Mouse (Mus musculus): Measurements from ENCODE around the gene Sdha. TPM values are rescaled to one million over a fixed set of nuclear protein-coding genes. Genes with fewer than 3 reads are reported as not detected.

Gene Sdha
- total and polyA plus RNA-seq, 3 experiments, result 58.9 to 260 (median 132) TPM

GRCm38 (mm10) chr13:74314616-74315015 lies 35.5 kb downstream of the Sdha start:
- no peak for ATAC-seq (ENCODE audit: extremely low read depth, insufficient number of reproducible peaks, low FRiP score, poor library complexity, severe bottlenecking)
- Histone ChIP-seq H3K27me3 (ENCODE audit: insufficient read depth, low read length) (no peaks in the 10 kb centered on the region), H3K4me3 (ENCODE audit: low read depth, low read length) (no peak overlapping the region), H3K36me3 (replicated peaks) (peaks cover 53% of the 10 kb centered on the region), H3K9me3 (replicated peaks) (no peaks in the 10 kb centered on the region), H3K4me1 (ENCODE audit: insufficient read depth, low read depth, low read length) (peaks cover 13% of the 10 kb centered on the region)
- DNase-seq (ENCODE audit: low spot score), result no peak
- TF ChIP-seq TAL1 (conservative IDR thresholded peaks at IDR 0.05; ENCODE audit: low read depth, low read length) (no peak), CTCF (IDR thresholded peaks at IDR 0.05; ENCODE audit: low read depth, low read length) (no peak), GATA1 (IDR thresholded peaks at IDR 0.05; ENCODE audit: borderline replicate concordance, low read length) (no peak), GATA2 (IDR thresholded peaks at IDR 0.05; ENCODE audit: borderline replicate concordance, low read depth, low read length) (no peak), POLR2AphosphoS5 (IDR thresholded peaks at IDR 0.05; ENCODE audit: insufficient replicate concordance, low read depth, low read length) (no peak)

GRCm38 (mm10) chr13:74305780-74306179 lies 44.3 kb downstream of the Sdha start:
- TF ChIP-seq GATA2 (IDR thresholded peaks at IDR 0.05; ENCODE audit: borderline replicate concordance, low read depth, low read length), result no peak
- no peak for TF ChIP-seq TAL1 (conservative IDR thresholded peaks at IDR 0.05; ENCODE audit: low read depth, low read length)
- TF ChIP-seq GATA1 (IDR thresholded peaks at IDR 0.05; ENCODE audit: borderline replicate concordance, low read length), result no peak
- TF ChIP-seq POLR2AphosphoS5 (IDR thresholded peaks at IDR 0.05; ENCODE audit: insufficient replicate concordance, low read depth, low read length), result no peak
- no peak for TF ChIP-seq CTCF (IDR thresholded peaks at IDR 0.05; ENCODE audit: low read depth, low read length)
- Histone ChIP-seq H3K4me3 (ENCODE audit: low read depth, low read length) (no peak overlapping the region), H3K9me3 (replicated peaks) (no peaks in the 10 kb centered on the region), H3K36me3 (replicated peaks) (peaks cover 94% of the 10 kb centered on the region), H3K27me3 (ENCODE audit: insufficient read depth, low read length) (no peaks in the 10 kb centered on the region), H3K4me1 (ENCODE audit: insufficient read depth, low read depth, low read length) (no peaks in the 10 kb centered on the region)
- no peak for DNase-seq (ENCODE audit: low spot score)
- no peak for ATAC-seq (ENCODE audit: extremely low read depth, insufficient number of reproducible peaks, low FRiP score, poor library complexity, severe bottlenecking)

DNA sequence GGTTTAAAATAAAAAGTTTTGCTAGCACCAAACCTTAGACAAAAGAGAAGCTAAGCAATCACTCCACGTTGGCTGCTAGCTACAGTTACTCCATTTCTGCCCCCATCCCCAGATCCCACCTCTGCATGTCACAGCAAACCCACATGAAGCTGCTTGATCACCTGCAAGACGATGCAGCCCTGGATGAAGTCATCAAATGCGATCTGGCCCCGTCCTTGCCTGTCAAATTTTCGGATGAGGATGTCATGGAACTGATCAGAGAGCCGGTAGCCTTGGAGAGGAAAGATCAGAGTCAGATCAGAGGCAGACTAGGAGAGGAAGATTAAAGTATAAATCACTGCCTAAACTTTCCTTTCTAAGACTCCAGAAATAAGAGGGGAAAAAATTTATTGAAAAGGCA lies 44.7 kb downstream of the Sdha start:
- Histone ChIP-seq H3K36me3 (replicated peaks) (peaks cover 90% of the 10 kb centered on the region), H3K27me3 (ENCODE audit: insufficient read depth, low read length) (no peaks in the 10 kb centered on the region), H3K4me3 (ENCODE audit: low read depth, low read length) (no peak overlapping the region), H3K4me1 (ENCODE audit: insufficient read depth, low read depth, low read length) (no peaks in the 10 kb centered on the region), H3K9me3 (replicated peaks) (no peaks in the 10 kb centered on the region)
- DNase-seq (ENCODE audit: low spot score) (no peak), ATAC-seq (ENCODE audit: extremely low read depth, insufficient number of reproducible peaks, low FRiP score, poor library complexity, severe bottlenecking) (no peak)
- TF ChIP-seq POLR2AphosphoS5 (IDR thresholded peaks at IDR 0.05; ENCODE audit: insufficient replicate concordance, low read depth, low read length) (no peak), GATA1 (IDR thresholded peaks at IDR 0.05; ENCODE audit: borderline replicate concordance, low read length) (no peak), GATA2 (IDR thresholded peaks at IDR 0.05; ENCODE audit: borderline replicate concordance, low read depth, low read length) (no peak), CTCF (IDR thresholded peaks at IDR 0.05; ENCODE audit: low read depth, low read length) (no peak), TAL1 (conservative IDR thresholded peaks at IDR 0.05; ENCODE audit: low read depth, low read length) (no peak)

- H3K27me3 ChIP-seq (ENCODE audit: insufficient read depth, low read length), result no peaks in the 10 kb centered on the region
- TF ChIP-seq POLR2AphosphoS5 (IDR thresholded peaks at IDR 0.05; ENCODE audit: insufficient replicate concordance, low read depth, low read length), result no peak
- TF ChIP-seq TAL1 (conservative IDR thresholded peaks at IDR 0.05; ENCODE audit: low read depth, low read length), result no peak
- no peak for TF ChIP-seq GATA1 (IDR thresholded peaks at IDR 0.05; ENCODE audit: borderline replicate concordance, low read length)
- TF ChIP-seq CTCF (IDR thresholded peaks at IDR 0.05; ENCODE audit: low read depth, low read length), result no peak
- TF ChIP-seq GATA2 (IDR thresholded peaks at IDR 0.05; ENCODE audit: borderline replicate concordance, low read depth, low read length), result no peak
- H3K36me3 ChIP-seq (replicated peaks), result peaks cover 61% of the 10 kb centered on the region
- no peak for ATAC-seq (ENCODE audit: extremely low read depth, insufficient number of reproducible peaks, low FRiP score, poor library complexity, severe bottlenecking)
- no peak for DNase-seq (ENCODE audit: low spot score)
- no peaks in the 10 kb centered on the region for H3K9me3 ChIP-seq (replicated peaks)
- H3K4me1 ChIP-seq (ENCODE audit: insufficient read depth, low read depth, low read length), result no peaks in the 10 kb centered on the region
- H3K4me3 ChIP-seq (ENCODE audit: low read depth, low read length), result no peak overlapping the region
These were observed 47.7 kb downstream of the Sdha start for GRCm38 (mm10) chr13:74302050-74303037.

GRCm38 (mm10) chr13:74301607-74301984 lies 48.5 kb downstream of the Sdha start:
- Histone ChIP-seq H3K27me3 (ENCODE audit: insufficient read depth, low read length) (no peaks in the 10 kb centered on the region), H3K9me3 (replicated peaks) (no peaks in the 10 kb centered on the region), H3K4me3 (ENCODE audit: low read depth, low read length) (no peak overlapping the region), H3K36me3 (replicated peaks) (peaks cover 54% of the 10 kb centered on the region), H3K4me1 (ENCODE audit: insufficient read depth, low read depth, low read length) (no peaks in the 10 kb centered on the region)
- ATAC-seq (ENCODE audit: extremely low read depth, insufficient number of reproducible peaks, low FRiP score, poor library complexity, severe bottlenecking) (no peak), DNase-seq (ENCODE audit: low spot score) (no peak)
- TF ChIP-seq GATA2 (IDR thresholded peaks at IDR 0.05; ENCODE audit: borderline replicate concordance, low read depth, low read length), result no peak

DNA sequence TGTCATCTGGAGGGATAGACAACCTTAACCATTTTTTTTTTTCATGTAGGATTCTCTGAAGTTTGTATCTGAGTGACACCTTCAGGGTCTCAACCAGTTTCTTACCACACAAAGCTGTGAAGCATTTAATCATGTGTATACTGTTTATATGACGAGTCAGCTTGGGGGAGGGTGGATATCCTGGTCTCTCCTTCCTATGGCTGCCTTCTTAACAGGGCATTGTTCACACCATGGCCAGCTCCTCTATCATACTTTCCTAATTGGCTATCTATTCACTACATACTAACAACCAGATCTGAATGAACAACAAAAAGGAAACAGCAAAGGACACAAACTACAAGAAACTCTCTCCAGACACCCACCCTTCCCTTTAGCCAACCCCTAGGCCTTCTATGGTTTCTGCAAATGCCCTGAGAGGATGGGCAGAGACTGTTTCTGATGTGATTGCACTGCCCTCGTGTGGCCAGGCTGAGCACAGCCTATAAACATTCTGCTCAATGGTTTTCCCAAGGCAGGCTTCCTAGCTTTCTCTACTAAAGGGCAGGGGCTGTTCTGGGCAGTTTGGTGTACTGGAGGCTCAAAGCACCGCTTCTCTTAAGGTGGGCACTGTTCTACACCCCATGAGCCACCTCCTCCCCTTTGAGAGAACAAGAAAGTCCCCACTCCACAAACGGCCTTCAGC lies 49.0 kb downstream of the Sdha start:
- Histone ChIP-seq H3K9me3 (replicated peaks) (no peaks in the 10 kb centered on the region), H3K4me3 (ENCODE audit: low read depth, low read length) (no peak overlapping the region), H3K27me3 (ENCODE audit: insufficient read depth, low read length) (no peaks in the 10 kb centered on the region), H3K4me1 (ENCODE audit: insufficient read depth, low read depth, low read length) (no peaks in the 10 kb centered on the region), H3K36me3 (replicated peaks) (peaks cover 49% of the 10 kb centered on the region)
- peak; percentile 48 for ATAC-seq (ENCODE audit: extremely low read depth, insufficient number of reproducible peaks, low FRiP score, poor library complexity, severe bottlenecking)
- DNase-seq (ENCODE audit: low spot score), result peak; percentile 25
- no peak for TF ChIP-seq TAL1 (conservative IDR thresholded peaks at IDR 0.05; ENCODE audit: low read depth, low read length)
- peak; percentile 55 for TF ChIP-seq CTCF (IDR thresholded peaks at IDR 0.05; ENCODE audit: low read depth, low read length)

Data from G1E (cell line).